Mouse (Mus musculus) megakaryocyte progenitor cell, adult 5-6 weeks (primary cell): ENCODE results near the gene Dnase1l2. TPM values are rescaled to one million over a fixed set of nuclear protein-coding genes. Genes with fewer than 3 reads are reported as not detected.

ENCODE experiments used
- total RNA-seq, 2 experiments: library from RNA; stranded (forward) in 1 of 2; stranded (reverse) in 1 of 2; fragments of 157-497, 149-512 nt in 1 of 2; fragments of 200-1000 nt in 1 of 2; gene quantifications; 2 replicates each; pipeline versions ENCODE4 v1.2.3 to v1.2.4; 2015 to 2017

Dnase1l2 gene
- total RNA-seq, 2 experiments from 2014 or later = 0.94 to 4.0 TPM

Other genes starting within 250 kb of the Dnase1l2 start
- gene Tbc1d24, start 237.5 kb downstream of the Dnase1l2 start, total RNA-seq (2015) = 3.6 and 6.4 TPM in 2 replicates
- 6.4 and 6.6 TPM in 2 replicates for gene Tbc1d24, start 237.5 kb downstream of the Dnase1l2 start, total RNA-seq (2017)
- gene Ntn3, start 233.6 kb downstream of the Dnase1l2 start, total RNA-seq (2015) = 0.15 TPM in 1 of 2 replicates, not detected in the other
- 0.12 and 0.30 TPM in 2 replicates for gene Ntn3, start 233.6 kb downstream of the Dnase1l2 start, total RNA-seq (2017)
- 7.8 and 10.2 TPM in 2 replicates for gene Tedc2, start 222.3 kb downstream of the Dnase1l2 start, total RNA-seq (2015)
- gene Tedc2, start 222.3 kb downstream of the Dnase1l2 start, total RNA-seq (2017) = 13.9 and 16.2 TPM in 2 replicates
- gene Ccnf, start 191.6 kb downstream of the Dnase1l2 start, total RNA-seq (2015) = 21.2 and 22.7 TPM in 2 replicates
- gene Ccnf, start 191.6 kb downstream of the Dnase1l2 start, total RNA-seq (2017) = 27.4 and 40.3 TPM in 2 replicates
- gene Abca17, start 92.0 kb downstream of the Dnase1l2 start, total RNA-seq (2015) = 0.24 TPM in 1 of 2 replicates, not detected in the other
- gene Abca17, start 92.0 kb downstream of the Dnase1l2 start, total RNA-seq (2017) = 0.03 TPM in 1 of 2 replicates, not detected in the other
- 18.6 and 20.4 TPM in 2 replicates for gene Abca3, start 91.2 kb downstream of the Dnase1l2 start, total RNA-seq (2015)
- gene Abca3, start 91.2 kb downstream of the Dnase1l2 start, total RNA-seq (2017) = 13.8 and 15.5 TPM in 2 replicates
- gene Rnps1, start 28.5 kb downstream of the Dnase1l2 start, total RNA-seq (2015) = 143 and 154 TPM in 2 replicates
- gene Rnps1, start 28.5 kb downstream of the Dnase1l2 start, total RNA-seq (2017) = 187 and 191 TPM in 2 replicates
- 58.5 and 67.8 TPM in 2 replicates for gene Eci1, start 16.5 kb downstream of the Dnase1l2 start, total RNA-seq (2015)
- 27.7 and 32.6 TPM in 2 replicates for gene Eci1, start 16.5 kb downstream of the Dnase1l2 start, total RNA-seq (2017)
- 23.3 and 27.5 TPM in 2 replicates for gene E4f1, start 27.2 kb upstream of the Dnase1l2 start, total RNA-seq (2015)
- gene E4f1, start 27.2 kb upstream of the Dnase1l2 start, total RNA-seq (2017) = 13.6 and 18.7 TPM in 2 replicates
- 25.4 and 26.4 TPM in 2 replicates for gene Pgp, start 27.3 kb upstream of the Dnase1l2 start, total RNA-seq (2015)
- 16.6 and 21.5 TPM in 2 replicates for gene Pgp, start 27.3 kb upstream of the Dnase1l2 start, total RNA-seq (2017)
- gene Bricd5, start 30.8 kb upstream of the Dnase1l2 start, total RNA-seq (2015) = 0.35 and 0.81 TPM in 2 replicates
- not detected in 2 replicates for gene Bricd5, start 30.8 kb upstream of the Dnase1l2 start, total RNA-seq (2017)
- gene Mlst8, start 36.0 kb upstream of the Dnase1l2 start, total RNA-seq (2015) = 9.2 TPM in 2 replicates
- gene Mlst8, start 36.0 kb upstream of the Dnase1l2 start, total RNA-seq (2017) = 14.9 and 28.9 TPM in 2 replicates
- not detected in 2 replicates for gene Caskin1, start 45.5 kb upstream of the Dnase1l2 start, total RNA-seq (2015)
- gene Caskin1, start 45.5 kb upstream of the Dnase1l2 start, total RNA-seq (2017) = not detected in 2 replicates
- gene Traf7, start 84.8 kb upstream of the Dnase1l2 start, total RNA-seq (2015) = 50.9 and 54.7 TPM in 2 replicates
- 91.7 and 98.9 TPM in 2 replicates for gene Traf7, start 84.8 kb upstream of the Dnase1l2 start, total RNA-seq (2017)
- 0.12 and 0.17 TPM in 2 replicates for gene Rab26, start 91.1 kb upstream of the Dnase1l2 start, total RNA-seq (2015)
- 0.14 and 0.71 TPM in 2 replicates for gene Rab26, start 91.1 kb upstream of the Dnase1l2 start, total RNA-seq (2017)
- gene Pkd1, start 106.7 kb upstream of the Dnase1l2 start, total RNA-seq (2015) = 7.4 and 10.6 TPM in 2 replicates
- 6.2 and 15.1 TPM in 2 replicates for gene Pkd1, start 106.7 kb upstream of the Dnase1l2 start, total RNA-seq (2017)
- 64.3 and 66.9 TPM in 2 replicates for gene Tsc2, start 189.5 kb upstream of the Dnase1l2 start, total RNA-seq (2015)
- 52.1 and 54.1 TPM in 2 replicates for gene Tsc2, start 189.5 kb upstream of the Dnase1l2 start, total RNA-seq (2017)
- gene Nthl1, start 189.6 kb upstream of the Dnase1l2 start, total RNA-seq (2015) = 5.7 and 6.7 TPM in 2 replicates
- 12.0 and 13.6 TPM in 2 replicates for gene Nthl1, start 189.6 kb upstream of the Dnase1l2 start, total RNA-seq (2017)
- gene Slc9a3r2, start 207.2 kb upstream of the Dnase1l2 start, total RNA-seq (2015) = 1.2 and 2.6 TPM in 2 replicates
- 1.4 and 1.6 TPM in 2 replicates for gene Slc9a3r2, start 207.2 kb upstream of the Dnase1l2 start, total RNA-seq (2017)
- not detected in 2 replicates for gene Npw, start 215.4 kb upstream of the Dnase1l2 start, total RNA-seq (2015)
- gene Npw, start 215.4 kb upstream of the Dnase1l2 start, total RNA-seq (2017) = not detected in 2 replicates
- 25.0 and 29.1 TPM in 2 replicates for gene Zfp598, start 226.6 kb upstream of the Dnase1l2 start, total RNA-seq (2015)
- 21.3 and 22.6 TPM in 2 replicates for gene Zfp598, start 226.6 kb upstream of the Dnase1l2 start, total RNA-seq (2017)
- not detected in 2 replicates for gene Syngr3, start 246.8 kb upstream of the Dnase1l2 start, total RNA-seq (2015)
- not detected in 2 replicates for gene Syngr3, start 246.8 kb upstream of the Dnase1l2 start, total RNA-seq (2017)